15 mouse cellular contexts compared by ENCODE assay signal in genomic region chr13:4279284-4279683, GRCm38 (mm10). TPM values are rescaled to one million over a fixed set of nuclear protein-coding genes. Genes with fewer than 3 reads are reported as not detected.
DNase-seq lines count a peak whose midpoint lies in the region; ATAC-seq and TF ChIP-seq lines count a peak whose summit lies in the region.
"Had no signal": no experiment of that assay in that cellular context is flagged by ENCODE, and none has a peak within 500 bp of the region (broad histone marks: within the 10 kb centered on the region; RNA-seq: fewer than 3 reads in every experiment).

Akr1c12 (minus strand) TSS chr13:4279433.

- H3K4me2 ChIP-seq in lung, postnatal 0 days (replicated peaks; ENCODE audit: low read depth, low read length), result no peak within 1 kb of the TSS
- peak within 1 kb of the TSS; percentile 24; the same call in 1 of the 2 replicates for H3K4me2 ChIP-seq in liver, embryonic 16.5 days (ENCODE audit: low read depth, low read length)
- H3K4me2 ChIP-seq: neural tube, embryonic 12.5 days had no signal

- ATAC-seq in lung, postnatal 0 days, result no peak; the same call in 1 of the 2 replicates
- peak; percentile 87 for ATAC-seq in liver, embryonic 16.5 days (ENCODE audit: low read depth)

- no peaks in the 10 kb centered on the region for H3K9me3 ChIP-seq in lung, postnatal 0 days (ENCODE audit: low read length)
- H3K9me3 ChIP-seq in liver, embryonic 16.5 days (replicated peaks; ENCODE audit: control insufficient read depth, low read length), result no peaks in the 10 kb centered on the region
- H3K9me3 ChIP-seq: neural tube, embryonic 12.5 days had no signal

- H3K36me3 ChIP-seq in lung, postnatal 0 days (ENCODE audit: insufficient read depth, low read length), result no peaks in the 10 kb centered on the region
- H3K36me3 ChIP-seq in liver, embryonic 16.5 days (ENCODE audit: control insufficient read depth, insufficient read depth), result no peaks in the 10 kb centered on the region
- H3K36me3 ChIP-seq: neural tube, embryonic 12.5 days had no signal

- WGBS in lung, postnatal 0 days, result 33% methylated on average over 4 of the region's 4 CpGs
- WGBS in liver, embryonic 16.5 days (ENCODE audit: insufficient replicate concordance), result 35% methylated on average over 4 of the region's 4 CpGs

- no peaks in the 10 kb centered on the region for H3K4me1 ChIP-seq in lung, postnatal 0 days (ENCODE audit: insufficient read depth, low read depth, low read length)
- H3K4me1 ChIP-seq in liver, embryonic 16.5 days (ENCODE audit: control insufficient read depth, low read depth, low read length), result no peaks in the 10 kb centered on the region
- H3K4me1 ChIP-seq: neural tube, embryonic 12.5 days had no signal

- H3K4me3 ChIP-seq in lung, postnatal 0 days (ENCODE audit: low read depth, low read length), result no peak within 1 kb of the TSS
- H3K4me3 ChIP-seq in liver, embryonic 16.5 days (ENCODE audit: low read depth, low read length), result peak within 1 kb of the TSS; percentile 27; the same call in 1 of the 2 replicates
- H3K4me3 ChIP-seq: erythroblast, embryonic 14.5 days; neural tube, embryonic 12.5 days had no signal

- TF ChIP-seq EP300 in lung, postnatal 0 days (IDR thresholded peaks at IDR 0.05), result no peak

- no peak within 1 kb of the TSS for H3K27ac ChIP-seq in lung, postnatal 0 days (ENCODE audit: low read length)
- H3K27ac ChIP-seq in liver, embryonic 16.5 days (ENCODE audit: low read length), result no peak within 1 kb of the TSS
- H3K27ac ChIP-seq: neural tube, embryonic 12.5 days had no signal

- H3K9ac ChIP-seq in lung, postnatal 0 days (replicated peaks; ENCODE audit: low read depth), result no peak within 1 kb of the TSS
- no peak within 1 kb of the TSS for H3K9ac ChIP-seq in liver, embryonic 16.5 days (ENCODE audit: low read depth, low read length)
- H3K9ac ChIP-seq: neural tube, embryonic 12.5 days had no signal

- DNase-seq in lung, postnatal 0 days (ENCODE audit: low spot score), result peak; percentile 6
- DNase-seq in lung, postnatal 4 days, result no peak
- DNase-seq in kidney, adult 8-10 months, result peak; percentile 45 to 77
- DNase-seq in urinary bladder, postnatal 4 days (ENCODE audit: low spot score in 2 of 2), result no peak
- no peak for DNase-seq in frontal cortex, postnatal 36 days (ENCODE audit: low spot score in 2 of 2)
- DNase-seq in layer of hippocampus, adult 9-10 months (ENCODE audit: low spot score), result no peak
- DNase-seq in adrenal gland, postnatal 4 days (ENCODE audit: low spot score in 2 of 2), result no peak
- DNase-seq: cerebellum, postnatal 25 days; thymus, postnatal 25 days had no signal

- no peak for TF ChIP-seq CTCF in lung, postnatal 0 days (IDR thresholded peaks at IDR 0.05)

- H3K27me3 ChIP-seq in lung, postnatal 0 days (replicated peaks; ENCODE audit: insufficient read depth, low read length), result no peaks in the 10 kb centered on the region
- H3K27me3 ChIP-seq in liver, embryonic 16.5 days (ENCODE audit: control insufficient read depth, insufficient read depth, low read depth, low read length), result no peaks in the 10 kb centered on the region
- H3K27me3 ChIP-seq: neural tube, embryonic 12.5 days had no signal

RNA-seq across cellular contexts. Expression of gene Akr1c12, which starts in this region (rescaled TPM):
- 0.87 and 1.2 TPM in 2 replicates for polyA plus RNA-seq in lung, postnatal 0 days (2015; fragmentation: Nextera tagmentation; extraction: Ambion mirVana)
- polyA plus RNA-seq in liver, embryonic 16.5 days (2015; fragmentation: Nextera tagmentation; extraction: Ambion mirVana), result 19.6 and 21.0 TPM in 2 replicates
- 1 to 10 TPM in 1 of 2 experiments, under 1 TPM in 1; 0.92 to 2.0 TPM for total RNA-seq in adrenal gland, postnatal 4 days (2021)
- total RNA-seq: gastrocnemius, adult 18-20 months; heart, postnatal 10 days; left cerebral cortex, adult 18-20 months had no signal
- polyA plus RNA-seq: erythroblast, embryonic 14.5 days; neural tube, embryonic 12.5 days had no signal

Comparison
In these comparisons a context has a peak if more than half of its experiments do, and no peak if none do; other contexts are left out.
1. DNase-seq: peak in lung, postnatal 0 days (single experiment) and kidney, adult 8-10 months (2 of 2); none in lung, postnatal 4 days (0 of 2), urinary bladder, postnatal 4 days (0 of 2), frontal cortex, postnatal 36 days (0 of 2), layer of hippocampus, adult 9-10 months (single experiment) and adrenal gland, postnatal 4 days (0 of 2).